Mouse (Mus musculus): ENCODE data around the gene 4933407L21Rik. TPM values are rescaled to one million over a fixed set of nuclear protein-coding genes. Genes with fewer than 3 reads are reported as not detected.
A peak's percentile ranks its signal among the peaks of the same experiment; 100 is the strongest.

The 4933407L21Rik gene
- total and polyA plus RNA-seq, 3 experiments, result 0.17 to 0.71 (median 0.19) TPM

DNA sequence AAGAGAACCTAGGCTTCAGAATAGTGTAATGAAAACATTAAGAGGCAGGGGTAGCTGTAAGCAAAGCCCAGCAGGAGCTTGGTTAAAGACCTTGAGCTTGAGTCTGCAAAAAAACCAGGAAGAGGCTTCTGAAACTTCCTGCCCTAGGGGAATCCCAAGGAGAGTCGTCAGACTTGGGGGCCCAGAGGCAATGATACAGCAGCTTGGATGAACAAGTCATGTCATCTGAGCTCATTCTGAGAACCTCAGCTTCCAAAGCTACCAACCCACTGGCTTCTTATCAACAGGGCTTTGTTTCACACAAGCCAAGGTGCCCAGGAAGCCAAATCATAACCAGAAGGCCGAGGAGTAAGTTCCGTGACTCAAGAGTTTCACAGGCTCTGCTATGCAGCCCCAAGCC is 57.5 kb downstream of the 4933407L21Rik start:
- Histone ChIP-seq H3K9me3 (replicated peaks; ENCODE audit: low read length) (peaks cover 4% of the 10 kb centered on the region), H3K4me1 (ENCODE audit: control insufficient read depth in 1 of 2, insufficient read depth in 2 of 2) (peaks cover 32 to 78% of the 10 kb centered on the region in 2 experiments), H3K9ac (ENCODE audit: insufficient read depth, low read depth) (peak overlapping the region; percentile 7; the same call in 1 of the 2 replicates), H3K4me3 (replicated peaks in 1 of 3; ENCODE audit: low read depth in 2 of 3, low read length in 2 of 3, poor library complexity in 1 of 3) (no peak overlapping the region), H3K36me3 (replicated peaks in 1 of 2; ENCODE audit: control insufficient read depth in 1 of 2, insufficient read depth in 1 of 2, low read length in 1 of 2) (no peaks in the 10 kb centered on the region), H3K79me2 (replicated peaks; ENCODE audit: control insufficient read depth, extremely low read depth, insufficient read depth, poor library complexity, severe bottlenecking) (no peaks in the 10 kb centered on the region), H3K4me2 (ENCODE audit: insufficient read depth, low read depth, poor library complexity, severe bottlenecking) (no peak overlapping the region), H3K27ac (ENCODE audit: insufficient read depth, low read depth) (peak overlapping the region; percentile 35; the same call in 1 of the 2 replicates), H3K27me3 (replicated peaks) (no peaks in the 10 kb centered on the region)
- in situ Hi-C loops (cut with MboI; ENCODE audit: low pct_ligation_motif_present, low pct_unique_long_range_greater_than_20kb, low sequenced_read_pairs), result no loop called here
- peak; percentile 52 for DNase-seq (ENCODE audit: extremely low read depth)
- TF ChIP-seq IRF4 (IDR thresholded peaks at IDR 0.05; ENCODE audit: low read depth, low read length) (0 out of 2 replicates have a peak, but pooled peaks have one; percentile 56), MYC (IDR thresholded peaks at IDR 0.05; ENCODE audit: low read depth, low read length) (no peak), TCF12 (IDR thresholded peaks at IDR 0.05; ENCODE audit: low read depth, low read length) (no peak), MAZ (IDR thresholded peaks at IDR 0.05; ENCODE audit: low read depth, low read length) (0 out of 2 replicates have a peak, but pooled peaks have one; percentile 46), MAFK (IDR thresholded peaks at IDR 0.05; ENCODE audit: insufficient replicate concordance, low read length) (peak; percentile 35; the same call in 1 of the 2 replicates), SMC3 (IDR thresholded peaks at IDR 0.05; ENCODE audit: low read depth, low read length) (peak; percentile 8; the same call in 1 of the 2 replicates), ZNF384 (IDR thresholded peaks at IDR 0.05; ENCODE audit: low read depth, low read length) (peak; percentile 62), EP300 (IDR thresholded peaks at IDR 0.05; ENCODE audit: low read length) (peak; percentile 53), JUND (conservative IDR thresholded peaks at IDR 0.05; ENCODE audit: low read depth, low read length) (no peak), ETS1 (conservative IDR thresholded peaks at IDR 0.05; ENCODE audit: low read depth, low read length) (peak; percentile 56), JUN (IDR thresholded peaks at IDR 0.05; ENCODE audit: insufficient read depth, low read depth, low read length) (0 out of 2 replicates have a peak, but pooled peaks have one; percentile 5), ELF1 (IDR thresholded peaks at IDR 0.05; ENCODE audit: low read depth, low read length) (peak; percentile 76), NRF1 (IDR thresholded peaks at IDR 0.05; ENCODE audit: low read depth, low read length) (no peak)
- dilution Hi-C loops (cut with MboI; ENCODE audit: extremely low pct_ligation_motif_present, extremely low pct_unique_long_range_greater_than_20kb, low sequenced_read_pairs), result no loop called here

DNA sequence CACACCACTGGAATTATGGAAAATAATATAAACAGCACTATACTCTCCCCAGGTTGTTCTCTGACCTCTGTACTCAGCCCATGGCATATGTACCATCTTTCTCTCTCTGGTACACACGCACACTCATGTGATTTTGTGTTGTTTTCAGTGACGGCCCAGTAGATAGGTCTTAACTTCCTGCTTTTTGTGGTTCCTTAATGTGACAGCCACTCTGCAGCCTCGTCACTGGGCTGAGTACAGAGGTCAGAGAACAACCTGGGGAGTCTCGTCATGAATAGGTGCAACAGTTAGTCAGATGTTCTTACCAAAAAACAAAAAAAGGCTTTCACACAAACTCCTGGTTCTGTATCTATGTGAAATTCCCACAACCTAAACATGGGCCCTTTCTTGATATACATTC is 60.1 kb downstream of the 4933407L21Rik start:
- H3K27me3 ChIP-seq (replicated peaks), result no peaks in the 10 kb centered on the region
- no peaks in the 10 kb centered on the region for H3K79me2 ChIP-seq (replicated peaks; ENCODE audit: control insufficient read depth, extremely low read depth, insufficient read depth, poor library complexity, severe bottlenecking)
- TF ChIP-seq MXI1 (IDR thresholded peaks at IDR 0.05; ENCODE audit: low read depth, low read length), result no peak
- H3K9me3 ChIP-seq (replicated peaks; ENCODE audit: low read length), result peaks cover 4% of the 10 kb centered on the region
- no peak for DNase-seq (ENCODE audit: extremely low read depth)
- H3K4me1 ChIP-seq (ENCODE audit: control insufficient read depth in 1 of 2, insufficient read depth in 2 of 2), result peaks cover 23 to 67% of the 10 kb centered on the region in 2 experiments
- in situ Hi-C loops (cut with MboI; ENCODE audit: low pct_ligation_motif_present, low pct_unique_long_range_greater_than_20kb, low sequenced_read_pairs), result no loop called here
- no peak overlapping the region for H3K4me3 ChIP-seq (replicated peaks in 1 of 3; ENCODE audit: low read depth in 2 of 3, low read length in 2 of 3, poor library complexity in 1 of 3)
- 0 out of 2 replicates have a peak overlapping the region, but pooled peaks have one; percentile 18 for H3K27ac ChIP-seq (ENCODE audit: insufficient read depth, low read depth)
- H3K36me3 ChIP-seq (replicated peaks in 1 of 2; ENCODE audit: control insufficient read depth in 1 of 2, insufficient read depth in 1 of 2, low read length in 1 of 2), result no peaks in the 10 kb centered on the region
- dilution Hi-C loops (cut with MboI; ENCODE audit: extremely low pct_ligation_motif_present, extremely low pct_unique_long_range_greater_than_20kb, low sequenced_read_pairs), result no loop called here
- H3K9ac ChIP-seq (ENCODE audit: insufficient read depth, low read depth), result no peak overlapping the region
- peak overlapping the region; percentile 8; the same call in 1 of the 2 replicates for H3K4me2 ChIP-seq (ENCODE audit: insufficient read depth, low read depth, poor library complexity, severe bottlenecking)
